Mouse (Mus musculus): ENCODE results near the gene Npvf. TPM values are rescaled to one million over a fixed set of nuclear protein-coding genes. Genes with fewer than 3 reads are reported as not detected.
"Not testable (repeated sequence)": the region's sequence is repeated elsewhere in the genome, so short reads cannot be mapped to it uniquely, and the experiment has no call there.

The Npvf gene
- total RNA-seq, 2 experiments from 2014 or later: not detected

DNA sequence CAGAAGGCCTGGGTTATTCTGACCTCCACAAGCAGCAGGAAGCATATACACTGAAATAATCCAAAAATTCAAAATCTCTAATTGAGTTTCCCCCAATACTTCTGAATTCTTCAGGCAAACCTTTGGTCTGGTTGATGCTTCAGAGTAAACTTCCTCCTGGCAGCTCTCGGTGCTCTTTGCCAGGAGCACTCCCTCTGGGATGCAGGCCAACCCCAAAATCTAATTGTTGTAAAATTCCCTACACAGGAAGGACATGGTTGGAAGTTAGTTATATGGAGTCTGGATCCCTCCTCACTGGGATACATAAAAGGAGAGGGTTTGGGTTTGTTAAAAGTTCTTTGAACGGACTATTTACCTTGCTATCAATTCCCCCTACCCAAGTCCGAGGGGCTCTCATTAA is 9.5 kb downstream of the Npvf start:
- no peak for DNase-seq (ENCODE audit: low spot score in 2 of 2)
- intact Hi-C loops (cut with DNase I): no loop called here

DNA sequence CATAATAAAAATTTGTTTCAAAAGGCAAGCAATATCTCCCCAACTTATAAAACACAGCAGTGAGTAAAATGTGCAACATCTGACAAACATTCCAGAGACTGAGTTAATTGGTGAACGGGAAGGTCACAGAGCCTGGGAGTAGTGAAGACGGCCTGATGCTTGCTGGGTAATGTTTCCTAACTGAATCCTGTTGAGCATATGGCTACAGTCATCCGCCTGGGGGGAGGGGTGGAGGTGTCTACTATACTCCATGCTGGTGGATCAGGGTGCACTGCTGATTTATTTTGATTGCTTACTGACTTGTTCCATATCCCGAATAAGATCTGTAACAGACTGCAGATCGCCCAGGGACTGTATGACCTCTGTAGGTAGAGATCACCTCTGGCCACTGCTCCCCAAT is 12.3 kb downstream of the Npvf start:
- intact Hi-C loops (cut with DNase I): no loop called here
- no peak for DNase-seq (ENCODE audit: low spot score in 2 of 2)

DNA sequence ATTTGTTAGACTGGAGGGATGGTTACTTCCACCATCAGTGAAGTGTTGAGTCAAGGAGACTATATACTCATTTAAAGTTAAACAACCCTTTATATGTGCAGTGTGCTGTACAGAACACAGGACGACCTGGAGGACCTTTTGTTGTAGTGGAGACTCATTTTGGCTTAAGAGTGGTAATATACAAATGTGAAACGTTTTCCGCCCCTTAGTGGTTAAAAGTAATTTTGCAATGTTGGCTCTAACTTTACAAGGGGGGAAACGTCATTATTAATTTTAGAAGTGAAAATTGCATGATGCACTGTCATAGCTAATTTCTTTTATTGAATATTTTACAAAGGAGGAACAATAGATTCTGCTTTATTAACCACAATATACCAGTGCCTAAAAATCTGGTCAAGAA is 13.9 kb downstream of the Npvf start:
- intact Hi-C loops (cut with DNase I): no loop called here

DNA sequence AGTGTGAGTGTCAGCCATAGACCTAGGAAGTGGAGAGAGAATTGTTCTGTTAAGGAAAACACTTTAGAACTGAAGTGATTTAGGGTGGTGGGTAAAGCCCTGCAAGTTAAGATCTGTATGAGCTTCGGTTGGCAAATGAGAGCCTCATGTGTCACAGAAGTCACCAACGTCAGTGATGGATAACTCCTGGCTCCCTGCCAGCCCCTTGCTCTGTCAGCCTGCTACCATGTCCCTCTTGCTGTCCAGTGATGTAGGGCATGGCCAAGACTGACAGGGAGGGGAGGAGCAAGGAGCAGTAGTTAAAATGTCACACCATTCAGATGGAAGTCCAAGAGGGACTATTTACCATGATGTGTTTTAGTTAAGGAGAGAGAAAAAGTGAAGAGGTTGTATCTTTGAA is 14.6 kb downstream of the Npvf start:
- intact Hi-C loops (cut with DNase I): no loop called here

More for the DNA sequence above, 13.9 kb downstream of the Npvf start:
- DNase-seq (ENCODE audit: low spot score in 2 of 2): no peak

DNA sequence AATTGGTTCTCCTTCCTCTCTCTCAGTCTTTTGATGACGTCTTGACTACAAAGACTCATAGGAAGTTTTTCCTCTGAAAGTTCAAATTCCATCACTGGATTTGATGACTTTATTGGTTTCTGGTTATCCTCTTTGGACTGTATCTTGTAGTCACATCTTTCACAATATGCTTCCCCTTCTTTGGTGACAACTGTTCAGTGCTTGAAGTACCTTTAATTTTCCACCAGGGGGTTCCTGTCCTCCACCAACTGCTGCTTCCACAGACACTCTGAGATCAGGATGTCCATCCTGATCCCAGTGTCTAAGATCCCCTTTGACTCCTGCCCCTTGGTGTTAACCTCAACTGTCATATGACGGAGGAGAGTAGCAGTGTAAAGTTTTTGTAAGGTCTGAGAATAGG is 28.1 kb downstream of the Npvf start:
- DNase-seq (ENCODE audit: low spot score in 2 of 2); intact Hi-C loops (cut with DNase I): not testable (repeated sequence)

More for the DNA sequence above, 14.6 kb downstream of the Npvf start:
- DNase-seq (ENCODE audit: low spot score in 2 of 2): no peak

DNA sequence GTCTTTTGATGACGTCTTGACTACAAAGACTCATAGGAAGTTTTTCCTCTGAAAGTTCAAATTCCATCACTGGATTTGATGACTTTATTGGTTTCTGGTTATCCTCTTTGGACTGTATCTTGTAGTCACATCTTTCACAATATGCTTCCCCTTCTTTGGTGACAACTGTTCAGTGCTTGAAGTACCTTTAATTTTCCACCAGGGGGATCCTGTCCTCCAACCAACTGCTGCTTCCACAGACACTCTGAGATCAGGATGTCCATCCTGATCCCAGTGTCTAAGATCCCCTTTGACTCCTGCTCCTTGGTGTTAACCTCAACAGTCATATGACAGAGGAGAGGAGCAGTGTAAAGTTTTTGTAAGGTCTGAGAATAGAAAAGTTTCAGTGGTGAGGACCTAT is 36.0 kb downstream of the Npvf start:
- DNase-seq (ENCODE audit: low spot score in 2 of 2); intact Hi-C loops (cut with DNase I): not testable (repeated sequence)

DNA sequence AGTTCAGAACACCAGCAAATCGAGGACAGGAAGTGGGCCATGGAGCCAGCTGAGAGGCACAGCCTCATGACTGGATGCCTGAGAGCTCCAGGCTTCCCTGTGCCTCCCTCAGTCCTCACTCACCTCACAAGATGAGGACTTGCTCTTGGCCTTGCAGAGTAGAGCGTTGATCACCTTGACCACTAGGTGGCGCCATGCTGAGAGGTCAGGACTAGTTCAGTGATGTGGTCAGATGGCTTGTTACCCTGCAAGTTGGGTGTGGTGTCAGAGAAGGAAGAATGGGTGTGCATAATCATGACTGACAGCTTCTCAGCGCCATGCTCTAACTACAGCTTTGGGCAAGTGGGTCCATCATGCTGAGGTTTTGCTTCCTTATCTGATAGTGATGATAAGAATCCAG is 52.6 kb downstream of the Npvf start:
- intact Hi-C loops (cut with DNase I): no loop called here
- no peak for DNase-seq (ENCODE audit: low spot score in 2 of 2)

Other genes with a start within 250 kb of the Npvf start
- 10 to 100 TPM; 29.3 to 37.6 TPM for gene Osbpl3, start 198.2 kb downstream of the Npvf start, total RNA-seq (2021)
- 10 to 100 TPM; 49.1 to 49.6 TPM for gene Cycs, start 87.9 kb downstream of the Npvf start, total RNA-seq (2021)
- under 1 TPM; 0.59 to 0.62 TPM for gene 4921507P07Rik, start 57.8 kb downstream of the Npvf start, total RNA-seq (2021)

Data from left cerebral cortex, postnatal 14 days (tissue).